Mouse (Mus musculus): ENCODE data around the gene Slitrk2.

Slitrk2 gene

GRCm38 (mm10) chrX:66648911-66649620 lies at the start of gene Slitrk2:
TSS of gene Slitrk2 (plus strand) at chrX:66649318.
- DNase-seq (ENCODE audit: low read depth, low spot score): no peak

- no peak for DNase-seq (ENCODE audit: low read depth, low spot score)
Measured at GRCm38 (mm10) chrX:66605490-66605889, 43.6 kb upstream of the Slitrk2 start.

GRCm38 (mm10) chrX:66652455-66653144 lies 3.5 kb downstream of the Slitrk2 start:
- no peak for DNase-seq (ENCODE audit: low read depth, low spot score)

- no peak for DNase-seq (ENCODE audit: low read depth, low spot score)
Measured at GRCm38 (mm10) chrX:66657365-66657764, 8.2 kb downstream of the Slitrk2 start.

- no peak for DNase-seq (ENCODE audit: low read depth, low spot score)
Measured at GRCm38 (mm10) chrX:66676959-66677358, 27.8 kb downstream of the Slitrk2 start.

GRCm38 (mm10) chrX:66678646-66679045 lies 29.5 kb downstream of the Slitrk2 start:
- DNase-seq (ENCODE audit: low read depth, low spot score): no peak

Data from c-Kit-negative CD71-positive TER-119-positive erythroid progenitor cells, embryonic 14.5 days (primary cell).